Mouse (Mus musculus) CH12.LX (cell line): ENCODE data around the gene 1700037H04Rik. TPM values are rescaled to one million over a fixed set of nuclear protein-coding genes. Genes with fewer than 3 reads are reported as not detected.

Source experiments
- DNase-seq: peaks from one replicate; pipeline ENCODE4 v3.0.0-alpha.2; 2013; ENCODE audit errors: extremely low read depth
- H3K27ac ChIP-seq: 2 replicates; pipeline ENCODE4 v1.5.1; 2012; ENCODE audit warnings: low read depth, mild to moderate bottlenecking, control low read depth, moderate library complexity; ENCODE audit not compliant: insufficient read depth
- H3K27me3 ChIP-seq: replicated peaks from 2 replicates; pipeline ENCODE3; 2012; ENCODE audit warnings: inconsistent platforms
- H3K36me3 ChIP-seq, 2 experiments: replicated peaks in 1 of 2; 2 replicates each; pipeline versions ENCODE3 to v1.6.1; 2012; ENCODE audit warnings: inconsistent platforms in 1 of 2, low read length in 1 of 2, mild to moderate bottlenecking in 1 of 2, mixed read lengths in 1 of 2, moderate library complexity in 1 of 2; ENCODE audit not compliant: control insufficient read depth in 1 of 2, insufficient read depth in 1 of 2
- H3K4me1 ChIP-seq, 2 experiments: 2 replicates each; pipeline ENCODE4 v1.6.1; 2012; ENCODE audit warnings: inconsistent platforms in 1 of 2, moderate library complexity in 1 of 2; ENCODE audit not compliant: insufficient read depth in 2 of 2, control insufficient read depth in 1 of 2
- H3K4me2 ChIP-seq: 2 replicates; pipeline ENCODE4 v1.6.1; 2012; ENCODE audit warnings: low read depth, mild to moderate bottlenecking, control low read depth; ENCODE audit not compliant: poor library complexity, insufficient read depth, severe bottlenecking
- H3K4me3 ChIP-seq, 3 experiments: fragments of 150-350 bp in 1 of 3; sonication (generic) in 1 of 3; replicated peaks in 1 of 3; 2 replicates each; pipeline versions ENCODE3 to v1.5.1; 2011 to 2012; ENCODE audit warnings: low read depth in 2 of 3, low read length in 2 of 3, mild to moderate bottlenecking in 2 of 3, moderate library complexity in 2 of 3, control low read depth in 1 of 3, improper control_type of control experiment in 1 of 3, inconsistent platforms in 1 of 3, mixed read lengths in 1 of 3; ENCODE audit not compliant: poor library complexity in 1 of 3
- H3K79me2 ChIP-seq: replicated peaks from 2 replicates; pipeline ENCODE4 v1.6.1; 2012; ENCODE audit warnings: mild to moderate bottlenecking, moderate library complexity; ENCODE audit not compliant: control insufficient read depth, poor library complexity, insufficient read depth, severe bottlenecking; ENCODE audit errors: extremely low read depth
- H3K9ac ChIP-seq: 2 replicates; pipeline ENCODE4 v1.6.1; 2012; ENCODE audit warnings: low read depth, mild to moderate bottlenecking, control low read depth, moderate library complexity; ENCODE audit not compliant: insufficient read depth
- H3K9me3 ChIP-seq: replicated peaks from 2 replicates; pipeline ENCODE3; 2012; ENCODE audit warnings: low read length, inconsistent platforms, mixed read lengths
- CHD1 ChIP-seq: IDR thresholded peaks from 2 replicates; pipeline ENCODE4 v1.6.1; 2012; ENCODE audit warnings: low read depth, low read length, improper control_type of control experiment, inconsistent platforms
- CHD2 ChIP-seq: IDR thresholded peaks from 2 replicates; pipeline ENCODE4 v1.6.1; 2011; ENCODE audit warnings: low read length, improper control_type of control experiment
- CTCF ChIP-seq, 2 experiments: IDR thresholded peaks in 1 of 2; conservative IDR thresholded peaks in 1 of 2; 2 replicates each; pipeline ENCODE4 v1.5.1; 2011 to 2012; ENCODE audit warnings: low read depth in 2 of 2, low read length in 2 of 2, improper control_type of control experiment in 1 of 2, inconsistent platforms in 1 of 2, mild to moderate bottlenecking in 1 of 2, moderate library complexity in 1 of 2
- E2F4 ChIP-seq: IDR thresholded peaks from 2 replicates; pipeline ENCODE4 v1.6.1; 2011; ENCODE audit warnings: low read depth, low read length, improper control_type of control experiment; ENCODE audit not compliant: insufficient replicate concordance
- EP300 ChIP-seq: IDR thresholded peaks from 2 replicates; pipeline ENCODE4 v1.6.1; 2011; ENCODE audit warnings: low read length, improper control_type of control experiment
- IRF4 ChIP-seq: IDR thresholded peaks from 2 replicates; pipeline ENCODE4 v1.6.1; 2014; ENCODE audit warnings: low read depth, mild to moderate bottlenecking, inconsistent platforms, low read length, improper control_type of control experiment
- KAT2A ChIP-seq: IDR thresholded peaks from 2 replicates; pipeline ENCODE4 v1.6.1; 2012; ENCODE audit warnings: low read length, improper control_type of control experiment, inconsistent platforms; ENCODE audit not compliant: insufficient replicate concordance
- MAZ ChIP-seq: IDR thresholded peaks from 2 replicates; pipeline ENCODE4 v1.6.1; 2012; ENCODE audit warnings: low read depth, mild to moderate bottlenecking, inconsistent platforms, low read length, improper control_type of control experiment, moderate library complexity
- MXI1 ChIP-seq: IDR thresholded peaks from 2 replicates; pipeline ENCODE4 v1.6.1; 2011; ENCODE audit warnings: mild to moderate bottlenecking, low read depth, low read length, improper control_type of control experiment
- MYC ChIP-seq: IDR thresholded peaks from 2 replicates; pipeline ENCODE4 v1.6.1; 2011; ENCODE audit warnings: low read depth, mild to moderate bottlenecking, improper control_type of control experiment, low read length
- PAX5 ChIP-seq: IDR thresholded peaks from 2 replicates; pipeline ENCODE4 v1.6.1; 2012; ENCODE audit warnings: low read length, inconsistent platforms, mixed read lengths
- POLR2AphosphoS2 ChIP-seq: IDR thresholded peaks from 2 replicates; pipeline ENCODE4 v1.6.1; 2011; ENCODE audit warnings: low read depth, low read length, improper control_type of control experiment
- RCOR1 ChIP-seq: conservative IDR thresholded peaks from 2 replicates; pipeline ENCODE4 v1.6.1; 2012; ENCODE audit warnings: low read depth, mild to moderate bottlenecking, inconsistent platforms, low read length, improper control_type of control experiment
- SMC3 ChIP-seq: IDR thresholded peaks from 2 replicates; pipeline ENCODE4 v1.6.1; 2011; ENCODE audit warnings: low read depth, low read length, improper control_type of control experiment
- TCF12 ChIP-seq: IDR thresholded peaks from 2 replicates; pipeline ENCODE4 v1.6.1; 2014; ENCODE audit warnings: low read depth, mild to moderate bottlenecking, inconsistent platforms, low read length, improper control_type of control experiment
- UBTF ChIP-seq: IDR thresholded peaks from 2 replicates; pipeline ENCODE4 v1.6.1; 2012; ENCODE audit warnings: low read depth, mild to moderate bottlenecking, inconsistent platforms, low read length, improper control_type of control experiment, moderate library complexity
- USF1 ChIP-seq: IDR thresholded peaks from 2 replicates; pipeline ENCODE4 v1.6.1; 2014; ENCODE audit warnings: low read depth, mild to moderate bottlenecking, inconsistent platforms, low read length, improper control_type of control experiment
- ZKSCAN1 ChIP-seq: IDR thresholded peaks from 2 replicates; pipeline ENCODE4 v1.6.1; 2012; ENCODE audit warnings: low read depth, inconsistent platforms, low read length, improper control_type of control experiment, borderline replicate concordance
- ZMIZ1 ChIP-seq: IDR thresholded peaks from 2 replicates; pipeline ENCODE4 v1.6.1; 2012; ENCODE audit warnings: low read depth, mild to moderate bottlenecking, inconsistent platforms, low read length, improper control_type of control experiment
- ZNF384 ChIP-seq: IDR thresholded peaks from 2 replicates; pipeline ENCODE4 v1.6.1; 2012; ENCODE audit warnings: low read depth, low read length, improper control_type of control experiment, inconsistent platforms
- dilution Hi-C: fragments of 300-500 bp; cut with MboI; formaldehyde crosslinking; loops from 2 replicates; pipeline ENCODE4 v1.14.3; 2020; ENCODE audit warnings: low sequenced_read_pairs; ENCODE audit not compliant: extremely low pct_unique_long_range_greater_than_20kb, extremely low pct_ligation_motif_present
- in situ Hi-C: fragments of 300-500 bp; cut with MboI; formaldehyde crosslinking; loops from 3 replicates; pipeline ENCODE4 v1.14.3; 2019; ENCODE audit warnings: low sequenced_read_pairs, low pct_ligation_motif_present, low pct_unique_long_range_greater_than_20kb, mixed read lengths
- polyA plus RNA-seq: library from polyadenylated mRNA; unstranded; fragments of >175 nt; gene quantifications from 2 replicates; pipeline ENCODE4 v1.2.1, GENCODE M21; 2012; ENCODE audit warnings: low read depth; ENCODE audit not compliant: insufficient read length
- total RNA-seq, 2 experiments: library from RNA; depleted of rRNA; stranded (reverse); fragments of 300-350 nt in 1 of 2; fragments of >200 nt in 1 of 2; gene quantifications; 2 replicates each; pipeline ENCODE4 v1.2.3; 2012 to 2014

Gene 1700037H04Rik
- total and polyA plus RNA-seq, 3 experiments, result 16.0 to 40.0 (median 36.5) TPM

- dilution Hi-C loops (no loop called here), in situ Hi-C loops (no loop called here)
- H3K4me1 ChIP-seq, result peaks cover 0 to 12% of the 10 kb centered on the region in 2 experiments; a peak in 2 of 4 replicates
- no peak within 1 kb of the TSS for H3K4me3 ChIP-seq
- no peak within 1 kb of the TSS for H3K9ac ChIP-seq
- H3K36me3 ChIP-seq, result peaks cover 0 to 7% of the 10 kb centered on the region in 2 experiments
- peaks cover 14% of the 10 kb centered on the region for H3K27me3 ChIP-seq
- H3K27ac ChIP-seq, result no peak within 1 kb of the TSS
- DNase-seq, result no peak
- TF ChIP-seq USF1, result no peak
- no peak for TF ChIP-seq UBTF
- no peak for TF ChIP-seq TCF12
- no peak for TF ChIP-seq MAZ
- no peak for TF ChIP-seq E2F4
- no peak for TF ChIP-seq POLR2AphosphoS2
- no peak for TF ChIP-seq ZMIZ1
- no peak for TF ChIP-seq ZKSCAN1
- TF ChIP-seq ZNF384, result no peak
- no peak for TF ChIP-seq EP300
- TF ChIP-seq RCOR1, result no peak
- TF ChIP-seq CHD2, result no peak
- no peak for TF ChIP-seq SMC3
- no peak for TF ChIP-seq CTCF (conservative IDR thresholded peaks at IDR 0.05 in 1 of 2, IDR thresholded peaks at IDR 0.05 in 1 of 2; ENCODE audit: low read depth in 2 of 2, low read length in 2 of 2)
- no peak for TF ChIP-seq KAT2A
- TF ChIP-seq PAX5, result no peak
- TF ChIP-seq CHD1, result no peak
- no peaks in the 10 kb centered on the region for H3K9me3 ChIP-seq
- H3K4me2 ChIP-seq, result no peak within 1 kb of the TSS
- H3K79me2 ChIP-seq, result no peaks in the 10 kb centered on the region
These were observed 26.8 kb downstream of the 1700037H04Rik start, which contains the start of gene Gm11037 for GRCm38 (mm10) chr2:131132930-131133547. Gene Gm11037 (plus strand): TSS chr2:131133497.

- Histone ChIP-seq H3K4me2 (no peak overlapping the region), H3K36me3 (peaks cover 0 to 7% of the 10 kb centered on the region in 2 experiments), H3K27me3 (peaks cover 22% of the 10 kb centered on the region), H3K4me3 (no peak overlapping the region), H3K27ac (no peak overlapping the region), H3K9me3 (no peaks in the 10 kb centered on the region)
- TF ChIP-seq MYC (no peak), IRF4 (no peak), MXI1 (no peak)
- TF ChIP-seq, all 38 proteins: peak for 0
- dilution Hi-C loops (no loop called here), in situ Hi-C loops (no loop called here)
- no peak for DNase-seq
- peaks cover 0 to 19% of the 10 kb centered on the region in 2 experiments; a peak in 2 of 4 replicates for H3K4me1 ChIP-seq
- no peaks in the 10 kb centered on the region for H3K79me2 ChIP-seq
- no peak overlapping the region for H3K9ac ChIP-seq
These were observed 27.6 kb downstream of the 1700037H04Rik start for GRCm38 (mm10) chr2:131132111-131132888.
